In the genomic region with DNA sequence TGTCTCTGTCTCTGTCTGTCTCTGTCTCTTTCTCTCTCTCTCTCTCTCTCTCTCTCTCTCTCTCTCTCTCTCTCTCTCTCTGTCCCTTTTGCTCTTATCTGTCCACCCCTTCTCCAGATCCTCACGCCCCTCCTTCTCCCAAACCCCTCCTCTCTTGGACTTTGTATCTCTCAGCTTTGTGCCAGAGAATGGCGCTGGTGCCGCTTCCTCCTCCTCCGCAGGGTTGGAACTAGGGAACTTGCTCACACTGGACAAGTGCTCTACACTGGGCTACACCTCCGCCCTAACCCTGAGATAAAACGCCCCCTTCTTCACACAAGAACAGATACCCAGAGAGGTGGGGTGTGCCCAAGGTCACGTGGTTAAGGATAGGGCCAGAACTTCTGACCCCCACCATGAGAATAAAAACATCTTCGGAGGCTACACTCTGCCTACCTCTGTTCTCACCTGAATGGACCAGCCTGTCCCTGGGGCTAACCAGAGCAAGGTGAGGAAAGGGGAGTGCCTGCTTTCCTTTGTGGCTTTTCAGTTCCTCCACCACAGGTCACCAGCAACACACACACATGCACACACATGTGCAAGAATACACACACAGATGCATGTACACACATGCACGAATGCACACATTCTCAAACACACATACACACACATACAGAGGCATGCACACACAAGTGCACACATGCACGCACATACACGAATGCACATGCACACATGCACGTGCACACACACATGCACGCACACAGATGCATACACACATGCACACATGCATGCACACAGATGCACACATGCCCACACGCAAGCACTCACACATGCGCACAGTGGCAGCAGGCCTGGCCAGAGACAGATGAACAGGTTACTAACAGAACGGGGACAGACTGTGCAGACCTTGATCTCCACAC, we compare ENCODE assay signal across 14 mouse cellular contexts. TPM values are rescaled to one million over a fixed set of nuclear protein-coding genes. Genes with fewer than 3 reads are reported as not detected.
DNase-seq lines count a peak whose midpoint lies in the region; ATAC-seq and TF ChIP-seq lines count a peak whose summit lies in the region.
"Had no signal": no experiment of that assay in that cellular context is flagged by ENCODE, and none has a peak within 500 bp of the region (broad histone marks: within the 10 kb centered on the region; RNA-seq: fewer than 3 reads in every experiment).

No protein-coding gene starts in this region.

- peak overlapping the region; percentile 13; the same call in 1 of the 2 replicates for H3K27ac ChIP-seq in liver, adult 2 months (replicated peaks; ENCODE audit: insufficient read depth, low read depth, low read length)
- H3K27ac ChIP-seq in embryonic facial prominence, embryonic 12.5 days = peak overlapping the region; percentile 0; the same call in 1 of the 2 replicates
- H3K27ac ChIP-seq in liver, embryonic 16.5 days (ENCODE audit: low read length) = no peak overlapping the region
- H3K27ac ChIP-seq: forebrain, embryonic 12.5 days; hindbrain, embryonic 12.5 days; macrophage; neural tube, embryonic 15.5 days had no signal

- H3K4me2 ChIP-seq in embryonic facial prominence, embryonic 12.5 days (replicated peaks) = no peak overlapping the region
- no peak overlapping the region for H3K4me2 ChIP-seq in liver, embryonic 16.5 days (ENCODE audit: low read depth, low read length)
- H3K4me2 ChIP-seq: forebrain, embryonic 12.5 days; heart, embryonic 12.5 days; hindbrain, embryonic 12.5 days; neural tube, embryonic 15.5 days had no signal

- no peaks in the 10 kb centered on the region for H3K27me3 ChIP-seq in liver, adult 2 months (ENCODE audit: control insufficient read depth, insufficient read depth, low read length)
- no peaks in the 10 kb centered on the region for H3K27me3 ChIP-seq in embryonic facial prominence, embryonic 12.5 days
- H3K27me3 ChIP-seq in liver, embryonic 16.5 days (ENCODE audit: control insufficient read depth, insufficient read depth, low read depth, low read length) = no peaks in the 10 kb centered on the region
- H3K27me3 ChIP-seq: forebrain, embryonic 12.5 days; hindbrain, embryonic 12.5 days; neural tube, embryonic 15.5 days had no signal

- H3K9ac ChIP-seq in liver, adult 2 months (ENCODE audit: low read depth, low read length) = no peak overlapping the region
- no peak overlapping the region for H3K9ac ChIP-seq in embryonic facial prominence, embryonic 12.5 days
- no peak overlapping the region for H3K9ac ChIP-seq in liver, embryonic 16.5 days (ENCODE audit: low read depth, low read length)
- H3K9ac ChIP-seq: forebrain, embryonic 12.5 days; heart, embryonic 12.5 days; hindbrain, embryonic 12.5 days; neural tube, embryonic 15.5 days had no signal

- no peaks in the 10 kb centered on the region for H3K79me2 ChIP-seq in liver, adult 2 months (ENCODE audit: control insufficient read depth, insufficient read depth, low read length)

- DNase-seq in liver, adult 2 months (ENCODE audit: extremely low read depth, low read depth, low spot score) = peak; percentile 78
- no peak for DNase-seq in liver
- DNase-seq in kidney, postnatal 14 days = peak; percentile 48
- no peak for DNase-seq in adrenal gland, postnatal 10 days
- DNase-seq in thymus, postnatal 10 days (ENCODE audit: low spot score in 2 of 2) = no peak
- no peak for DNase-seq in adrenal gland, postnatal 4 days (ENCODE audit: low spot score in 2 of 2)
- DNase-seq: cerebellum, adult 9-10 months had no signal

- H3K4me3 ChIP-seq in liver, adult 2 months (ENCODE audit: insufficient read depth, low read depth, low read length) = no peak overlapping the region
- H3K4me3 ChIP-seq in embryonic facial prominence, embryonic 12.5 days = no peak overlapping the region
- H3K4me3 ChIP-seq in liver, embryonic 16.5 days (ENCODE audit: low read depth, low read length) = no peak overlapping the region
- H3K4me3 ChIP-seq: forebrain, embryonic 12.5 days; heart, embryonic 12.5 days; hindbrain, embryonic 12.5 days; neural tube, embryonic 15.5 days had no signal

- H3K4me1 ChIP-seq in liver, adult 2 months (ENCODE audit: control insufficient read depth, insufficient read depth, low read length) = peaks cover 6% of the 10 kb centered on the region
- H3K4me1 ChIP-seq in embryonic facial prominence, embryonic 12.5 days = peaks cover 41% of the 10 kb centered on the region
- peaks cover 15% of the 10 kb centered on the region for H3K4me1 ChIP-seq in liver, embryonic 16.5 days (ENCODE audit: control insufficient read depth, low read depth, low read length)

- WGBS in liver, adult 2 months = 56% methylated on average over 16 of the region's 16 CpGs
- WGBS in embryonic facial prominence, embryonic 12.5 days = 86% methylated on average over 16 of the region's 16 CpGs
- WGBS in liver, embryonic 16.5 days (ENCODE audit: insufficient replicate concordance) = 49% methylated on average over 16 of the region's 16 CpGs

- no peak for TF ChIP-seq CTCF in liver, adult 2 months (IDR thresholded peaks at IDR 0.05; ENCODE audit: low read depth, low read length)

- no peaks in the 10 kb centered on the region for H3K36me3 ChIP-seq in liver, adult 2 months (ENCODE audit: control insufficient read depth, insufficient read depth, low read length)
- peaks cover 31% of the 10 kb centered on the region for H3K36me3 ChIP-seq in embryonic facial prominence, embryonic 12.5 days
- no peaks in the 10 kb centered on the region for H3K36me3 ChIP-seq in liver, embryonic 16.5 days (ENCODE audit: control insufficient read depth, insufficient read depth)
- H3K36me3 ChIP-seq: forebrain, embryonic 12.5 days; hindbrain, embryonic 12.5 days; neural tube, embryonic 15.5 days had no signal

- H3K9me3 ChIP-seq in embryonic facial prominence, embryonic 12.5 days = no peaks in the 10 kb centered on the region
- H3K9me3 ChIP-seq in liver, embryonic 16.5 days (replicated peaks; ENCODE audit: control insufficient read depth, low read length) = no peaks in the 10 kb centered on the region
- H3K9me3 ChIP-seq: forebrain, embryonic 12.5 days; heart, embryonic 12.5 days; hindbrain, embryonic 12.5 days; neural tube, embryonic 15.5 days had no signal

- ATAC-seq in embryonic facial prominence, embryonic 12.5 days (ENCODE audit: insufficient number of reproducible peaks, insufficient read depth, low FRiP score, low TSS enrichment) = no peak
- 0 out of 2 replicates have a peak, but pooled peaks have one; percentile 32 for ATAC-seq in liver, embryonic 16.5 days (ENCODE audit: low read depth)

- TF ChIP-seq POLR2A in liver, adult 2 months (IDR thresholded peaks at IDR 0.05; ENCODE audit: extremely low read depth, insufficient read depth, low read length) = no peak

RNA-seq across cellular contexts. Expression of gene Tmem119, which starts 8.9 kb away (rescaled TPM):
- 0.27 and 0.46 TPM in 2 replicates for total RNA-seq in liver, adult 2 months (2014; rRNA removed)
- 0.73 and 0.83 TPM in 2 replicates for polyA plus RNA-seq in liver, adult 2 months (2012; rRNA removed)
- polyA plus RNA-seq in embryonic facial prominence, embryonic 12.5 days (2016; fragmentation: Nextera tagmentation; extraction: Ambion mirVana) = 116 and 118 TPM in 2 replicates
- polyA plus RNA-seq in liver, embryonic 16.5 days (2015; fragmentation: Nextera tagmentation; extraction: Ambion mirVana) = 3.6 and 4.5 TPM in 2 replicates
- 10 to 100 TPM; 14.0 to 18.0 TPM for total RNA-seq in adrenal gland, postnatal 10 days (2021)
- 10 to 100 TPM; 24.5 to 25.2 TPM for total RNA-seq in adrenal gland, postnatal 4 days (2021)
- polyA plus RNA-seq: macrophage had no signal

RNA-seq across cellular contexts. Expression of gene Iscu, which starts 18.9 kb away (rescaled TPM):
- 121 and 133 TPM in 2 replicates for total RNA-seq in liver, adult 2 months (2014; rRNA removed)
- 104 and 121 TPM in 2 replicates for polyA plus RNA-seq in liver, adult 2 months (2012; rRNA removed)
- 109 and 111 TPM in 2 replicates for polyA plus RNA-seq in embryonic facial prominence, embryonic 12.5 days (2016; fragmentation: Nextera tagmentation; extraction: Ambion mirVana)
- polyA plus RNA-seq in liver, embryonic 16.5 days (2015; fragmentation: Nextera tagmentation; extraction: Ambion mirVana) = 82.4 and 83.7 TPM in 2 replicates
- 100 to 1,000 TPM; 344 to 362 TPM for total RNA-seq in adrenal gland, postnatal 10 days (2021)
- total RNA-seq in adrenal gland, postnatal 4 days (2021) = 100 to 1,000 TPM; 417 to 454 TPM

RNA-seq across cellular contexts. Expression of gene Sart3, which starts 19.1 kb away (rescaled TPM):
- 6.0 and 7.7 TPM in 2 replicates for total RNA-seq in liver, adult 2 months (2014; rRNA removed)
- 6.3 and 9.0 TPM in 2 replicates for polyA plus RNA-seq in liver, adult 2 months (2012; rRNA removed)
- polyA plus RNA-seq in embryonic facial prominence, embryonic 12.5 days (2016; fragmentation: Nextera tagmentation; extraction: Ambion mirVana) = 87.8 and 88.3 TPM in 2 replicates
- polyA plus RNA-seq in liver, embryonic 16.5 days (2015; fragmentation: Nextera tagmentation; extraction: Ambion mirVana) = 13.9 and 15.7 TPM in 2 replicates
- total RNA-seq in adrenal gland, postnatal 10 days (2021) = 10 to 100 TPM; 26.3 to 31.3 TPM
- total RNA-seq in adrenal gland, postnatal 4 days (2021) = 10 to 100 TPM; 48.2 to 53.9 TPM

RNA-seq across cellular contexts. Expression of gene Selplg, which starts 41.0 kb away (rescaled TPM):
- total RNA-seq in liver, adult 2 months (2014; rRNA removed) = 1.1 and 2.3 TPM in 2 replicates
- 5.4 and 6.2 TPM in 2 replicates for polyA plus RNA-seq in liver, adult 2 months (2012; rRNA removed)
- polyA plus RNA-seq in embryonic facial prominence, embryonic 12.5 days (2016; fragmentation: Nextera tagmentation; extraction: Ambion mirVana) = 1.5 and 1.9 TPM in 2 replicates
- 14.1 and 15.4 TPM in 2 replicates for polyA plus RNA-seq in liver, embryonic 16.5 days (2015; fragmentation: Nextera tagmentation; extraction: Ambion mirVana)
- 1 to 10 TPM; 6.6 to 6.9 TPM for total RNA-seq in adrenal gland, postnatal 10 days (2021)
- total RNA-seq in adrenal gland, postnatal 4 days (2021) = 1 to 10 TPM; 3.2 to 4.3 TPM

RNA-seq across cellular contexts. Expression of gene Ficd, which starts 55.8 kb away (rescaled TPM):
- 2.5 and 2.6 TPM in 2 replicates for total RNA-seq in liver, adult 2 months (2014; rRNA removed)
- 6.6 and 7.2 TPM in 2 replicates for polyA plus RNA-seq in liver, adult 2 months (2012; rRNA removed)
- 4.9 and 5.1 TPM in 2 replicates for polyA plus RNA-seq in embryonic facial prominence, embryonic 12.5 days (2016; fragmentation: Nextera tagmentation; extraction: Ambion mirVana)
- polyA plus RNA-seq in liver, embryonic 16.5 days (2015; fragmentation: Nextera tagmentation; extraction: Ambion mirVana) = 2.5 and 2.6 TPM in 2 replicates
- 1 to 10 TPM; 7.3 to 7.7 TPM for total RNA-seq in adrenal gland, postnatal 10 days (2021)
- 10 to 100 TPM; 10.7 to 13.6 TPM for total RNA-seq in adrenal gland, postnatal 4 days (2021)

Comparison
In these comparisons a context has a peak if more than half of its experiments do, and no peak if none do; other contexts are left out.
1. DNase-seq: peak in liver, adult 2 months (single experiment) and kidney, postnatal 14 days (single experiment); none in liver (single experiment), adrenal gland, postnatal 10 days (single experiment), thymus, postnatal 10 days (0 of 2) and adrenal gland, postnatal 4 days (0 of 2).
2. RNA of gene Tmem119, which starts 8.9 kb away (total RNA-seq): 24.5 to 25.2 TPM in adrenal gland, postnatal 4 days and 14.0 to 18.0 TPM in adrenal gland, postnatal 10 days; 0.27 to 0.46 TPM in liver, adult 2 months; every median in the first group is over 10 times any median in the second.